Mouse (Mus musculus) cerebellum, adult 2 months (tissue): Measurements from ENCODE around the gene Abhd14b. TPM values are rescaled to one million over a fixed set of nuclear protein-coding genes. Genes with fewer than 3 reads are reported as not detected.

ENCODE experiments used
- DNase-seq, 2 experiments: peaks; one replicate each; pipeline ENCODE4 v3.0.0; 2021
- H3K27ac ChIP-seq: fragments of 200-500 bp; 2 replicates; pipeline ENCODE4 v1.5.1; 2012; ENCODE audit warnings: low read length, control low read depth, inconsistent platforms; ENCODE audit not compliant: insufficient read depth
- H3K27me3 ChIP-seq: fragments of 200-500 bp; 2 replicates; pipeline ENCODE4 v1.6.1; 2012; ENCODE audit warnings: inconsistent platforms, mild to moderate bottlenecking, low read length, moderate library complexity; ENCODE audit not compliant: control insufficient read depth, insufficient read depth
- H3K4me1 ChIP-seq: fragments of 200-500 bp; 2 replicates; pipeline ENCODE4 v1.6.1; 2011; ENCODE audit warnings: low read length; ENCODE audit not compliant: control insufficient read depth, insufficient read depth
- H3K4me3 ChIP-seq: fragments of 200-500 bp; replicated peaks from 2 replicates; pipeline ENCODE3; 2011; ENCODE audit warnings: mild to moderate bottlenecking, low read depth, low read length, control low read depth; ENCODE audit not compliant: insufficient read depth
- CTCF ChIP-seq: fragments of 200-500 bp; IDR thresholded peaks from 2 replicates; pipeline ENCODE4 v1.5.1; 2011; ENCODE audit warnings: low read depth, mild to moderate bottlenecking, control low read depth, low read length, moderate library complexity, borderline replicate concordance; ENCODE audit not compliant: insufficient read depth
- POLR2A ChIP-seq: fragments of 200-500 bp; IDR thresholded peaks from 2 replicates; pipeline ENCODE4 v1.6.1; 2011; ENCODE audit warnings: low read length, control low read depth, borderline replicate concordance; ENCODE audit not compliant: insufficient read depth
- WGBS: fragments of 180-500 bp; shearing (Covaris S2); methylation state at CpG from one replicate; pipeline ENCODE4 v1.1.7; 2018; 5-methylcytosine and 5-hydroxymethylcytosine counted together
- polyA plus RNA-seq: library from polyadenylated mRNA; depleted of rRNA; stranded (reverse); fragments of >200 nt; gene quantifications from 2 replicates; pipeline ENCODE4 v1.2.3, GENCODE M21; 2012

The Abhd14b gene
- polyA plus RNA-seq, 1 experiment = 59.7 TPM

DNA sequence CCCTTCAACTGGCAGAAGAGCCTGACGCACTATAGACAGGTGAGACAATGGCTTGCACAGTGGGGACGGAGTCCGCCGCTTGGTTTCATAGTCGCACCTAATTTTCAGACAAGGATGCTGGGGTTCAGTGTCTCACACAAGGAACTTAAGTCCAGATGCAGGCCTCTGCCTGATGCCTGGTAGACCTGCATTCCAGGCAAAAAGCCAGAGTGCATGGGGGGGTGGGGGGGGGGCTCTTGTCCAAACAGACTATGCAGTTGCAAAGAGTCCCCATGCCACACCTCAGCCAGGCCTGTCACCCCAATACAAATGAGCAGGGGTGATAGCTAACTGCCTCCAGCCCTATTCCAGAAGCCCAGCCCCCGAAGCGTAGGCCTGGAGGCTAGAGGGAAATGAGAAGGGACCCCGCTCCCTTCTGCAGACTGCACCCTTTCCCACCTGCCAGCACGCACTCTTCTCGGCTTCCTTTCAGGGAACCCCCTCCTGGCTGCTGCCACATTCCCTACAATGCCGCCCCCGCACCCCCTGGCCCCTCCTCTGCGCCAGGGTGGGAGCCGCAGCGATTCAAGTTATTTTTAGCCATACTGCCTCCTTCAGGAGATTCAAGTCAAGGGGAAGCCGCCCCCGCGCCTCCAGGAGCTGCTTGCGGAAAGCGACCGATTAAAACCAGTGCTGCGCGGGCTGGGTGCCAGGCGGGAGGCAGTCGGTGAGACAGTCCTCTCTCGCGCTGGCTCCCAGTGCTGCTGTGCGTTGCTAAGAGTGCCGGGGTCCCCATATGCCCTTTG is 29.2 kb upstream of the Abhd14b start:
- no peaks in the 10 kb centered on the region for H3K27me3 ChIP-seq
- H3K4me1 ChIP-seq = peaks cover 4% of the 10 kb centered on the region; the same call in 1 of the 2 replicates
- 19% methylated on average over 29 of the region's 29 CpGs for WGBS
- DNase-seq = peak; percentile 82 to 83
- no peak overlapping the region for H3K27ac ChIP-seq
- peak overlapping the region; percentile 23 for H3K4me3 ChIP-seq
- TF ChIP-seq POLR2A (no peak), CTCF (no peak)

DNA sequence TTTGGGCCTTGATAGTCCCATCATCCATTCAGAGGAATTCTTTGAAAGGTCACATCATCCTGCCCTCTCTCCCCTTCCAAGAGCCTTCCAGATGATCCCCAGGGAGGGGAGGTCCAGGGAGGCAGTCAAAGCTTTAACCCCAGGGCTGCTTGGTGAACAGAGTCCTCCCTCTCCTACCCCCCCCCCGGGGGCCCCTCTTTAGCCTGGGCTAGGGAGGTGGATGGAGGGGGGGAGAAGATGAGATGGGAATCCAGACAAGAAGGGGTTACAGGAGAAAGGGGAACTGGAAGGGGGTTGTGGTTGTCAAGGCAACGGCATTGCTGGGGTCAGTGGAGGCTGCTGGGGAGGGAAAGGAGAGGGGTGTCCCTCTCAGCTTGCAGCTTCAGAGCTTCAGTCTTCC is 26.7 kb upstream of the Abhd14b start:
- DNase-seq = no peak
- no peaks in the 10 kb centered on the region for H3K27me3 ChIP-seq
- WGBS = 13% methylated on average over 2 of the region's 2 CpGs
- no peak overlapping the region for H3K4me3 ChIP-seq
- TF ChIP-seq CTCF (no peak), POLR2A (no peak)
- no peak overlapping the region for H3K27ac ChIP-seq
- peaks cover 4% of the 10 kb centered on the region; the same call in 1 of the 2 replicates for H3K4me1 ChIP-seq

DNA sequence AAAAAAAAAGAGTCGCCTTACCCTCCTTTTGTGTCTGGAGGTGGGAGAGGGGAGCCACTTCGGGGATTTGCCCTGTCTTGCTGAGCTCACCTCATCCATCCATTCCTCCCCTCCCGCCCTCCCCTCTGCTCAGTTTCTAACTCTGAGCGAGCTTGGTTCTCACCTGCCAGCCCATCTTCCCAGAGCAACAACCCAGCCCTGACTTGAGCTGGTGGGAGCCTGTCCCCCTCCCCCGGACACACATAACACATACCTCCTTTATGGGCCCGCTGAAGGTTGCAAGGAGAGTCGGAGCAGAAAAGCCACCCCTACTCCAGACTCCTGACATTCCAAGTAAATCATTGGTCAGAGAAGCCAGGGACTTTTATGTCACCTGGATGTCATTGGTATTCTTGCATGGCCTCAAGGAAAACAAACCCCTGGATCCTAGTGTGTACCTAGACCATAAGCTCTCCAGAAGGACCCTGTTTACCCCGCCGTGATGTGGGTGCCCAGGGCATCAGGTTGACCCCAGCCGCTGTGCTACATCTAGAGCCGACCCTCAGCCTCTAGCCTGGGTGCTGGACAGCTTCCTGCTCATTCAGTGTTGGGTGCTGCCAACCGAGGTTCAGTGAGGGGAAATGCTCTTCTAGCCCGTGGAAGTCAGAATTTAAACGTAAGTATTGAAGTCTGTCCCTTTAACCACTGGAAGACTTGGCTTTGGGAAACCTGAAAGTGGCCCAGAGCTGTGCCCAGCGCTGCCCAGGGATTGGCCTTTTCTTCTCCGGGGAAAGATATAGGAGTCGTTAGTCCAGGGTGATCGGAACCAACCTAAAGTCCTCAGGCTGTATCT is 26.0 kb upstream of the Abhd14b start:
- Histone ChIP-seq H3K27ac (no peak overlapping the region), H3K27me3 (no peaks in the 10 kb centered on the region), H3K4me3 (peak overlapping the region; percentile 28), H3K4me1 (peaks cover 4% of the 10 kb centered on the region; the same call in 1 of the 2 replicates)
- DNase-seq = no peak
- no peak for TF ChIP-seq CTCF
- TF ChIP-seq POLR2A = no peak
- 27% methylated on average over 18 of the region's 18 CpGs for whole genome bisulfite sequencing

DNA sequence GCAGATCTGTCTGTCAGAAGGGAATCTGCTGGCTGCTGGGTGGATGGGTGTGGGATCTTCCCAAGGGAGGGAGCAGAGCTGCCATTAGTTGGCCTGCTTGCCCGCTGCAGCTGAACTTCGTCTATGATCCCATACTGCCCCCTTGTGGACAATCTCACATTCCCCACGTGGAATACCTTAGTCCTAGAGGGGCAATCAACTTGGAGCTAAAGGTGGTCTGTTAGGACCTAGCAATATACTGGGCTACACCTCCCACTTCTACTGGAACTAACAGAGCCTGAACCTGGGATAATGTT is 25.4 kb upstream of the Abhd14b start:
- no peak overlapping the region for H3K27ac ChIP-seq
- peaks cover 4% of the 10 kb centered on the region; the same call in 1 of the 2 replicates for H3K4me1 ChIP-seq
- TF ChIP-seq CTCF (peak; percentile 94), POLR2A (no peak)
- WGBS = 0% methylated on average over 3 of the region's 3 CpGs
- peak; percentile 80 to 85 for DNase-seq
- H3K4me3 ChIP-seq = peak overlapping the region; percentile 28
- H3K27me3 ChIP-seq = no peaks in the 10 kb centered on the region

DNA sequence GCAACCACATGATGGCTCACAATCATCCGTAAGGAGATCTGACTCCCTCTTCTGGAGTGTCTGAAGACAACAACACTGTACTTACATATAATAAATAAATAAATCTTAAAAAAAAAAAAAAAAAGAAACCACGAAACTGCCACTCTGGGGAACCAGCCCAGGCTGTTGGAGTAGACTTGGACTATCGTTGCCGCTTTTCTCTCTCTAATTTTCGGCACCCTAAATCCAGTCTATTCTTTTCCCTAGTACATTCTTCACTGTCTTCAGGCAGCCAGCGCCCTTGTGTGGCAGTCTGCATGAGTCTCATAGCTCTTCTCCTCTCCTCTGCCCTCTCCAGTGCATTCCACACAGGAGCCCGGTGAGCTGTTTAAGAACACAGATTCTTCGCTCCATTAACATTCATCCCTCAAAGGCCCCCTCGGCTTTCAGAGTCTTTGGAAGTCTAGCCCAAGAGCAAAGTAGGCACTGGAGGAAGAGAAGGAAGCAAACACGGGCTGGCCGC is 18.5 kb upstream of the Abhd14b start:
- Histone ChIP-seq H3K27ac (peak overlapping the region; percentile 87), H3K27me3 (no peaks in the 10 kb centered on the region), H3K4me1 (no peaks in the 10 kb centered on the region; the same call in 1 of the 2 replicates), H3K4me3 (peak overlapping the region; percentile 98)
- no peak for DNase-seq
- no peak for TF ChIP-seq POLR2A
- no peak for TF ChIP-seq CTCF
- WGBS = under 1% methylated on average over 11 of the region's 11 CpGs

DNA sequence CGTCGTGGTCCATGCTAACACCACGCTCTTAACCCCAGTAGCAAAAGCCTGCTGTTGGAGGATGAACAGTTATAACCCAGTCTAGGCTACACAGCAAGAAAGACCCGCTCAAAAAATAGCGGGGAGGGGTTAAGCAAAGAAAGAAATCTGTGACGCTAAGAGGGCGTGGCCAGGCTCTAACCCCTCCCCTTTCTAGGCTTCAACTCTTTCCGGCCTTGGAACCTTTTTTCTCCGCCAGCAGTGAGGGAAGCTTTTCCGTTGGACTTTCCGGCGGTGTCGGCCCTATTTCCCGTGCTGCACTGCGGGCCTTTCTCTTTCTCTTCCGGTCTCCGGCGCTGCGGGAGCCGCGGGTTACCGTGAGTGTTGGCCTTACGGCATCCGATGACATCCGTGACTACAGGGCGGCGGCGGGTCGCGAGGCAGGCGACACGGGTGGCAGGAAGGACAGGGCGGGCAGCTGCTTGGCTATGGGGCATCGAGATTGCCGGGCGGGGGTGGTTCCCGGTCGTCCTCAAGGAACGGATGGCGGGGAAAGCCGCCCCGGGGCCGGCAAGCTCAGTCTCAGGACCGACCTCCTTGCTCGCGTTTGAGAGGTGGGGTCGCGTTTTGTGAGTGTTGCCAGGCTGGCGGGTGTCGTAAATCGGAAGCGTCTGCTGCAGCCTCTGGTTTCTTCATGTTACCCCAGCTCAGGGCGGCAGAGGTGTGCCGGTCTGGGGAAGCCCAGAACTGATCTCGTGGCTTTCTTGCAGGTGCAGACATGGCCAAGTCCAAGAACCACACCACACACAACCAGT is 17.8 kb upstream of the Abhd14b start, which contains the start of gene Rpl29:
Gene Rpl29, plus strand, starts transcription at position 234 of the 794 bp plus-strand sequence.
- peak within 1 kb of the TSS; percentile 98 for H3K4me3 ChIP-seq
- under 1% methylated on average over 55 of the region's 55 CpGs for WGBS
- no peaks in the 10 kb centered on the region for H3K27me3 ChIP-seq
- DNase-seq = peak; percentile 94 to 97
- TF ChIP-seq CTCF = no peak
- TF ChIP-seq POLR2A = peak; percentile 73
- H3K27ac ChIP-seq = peak within 1 kb of the TSS; percentile 87
- no peaks in the 10 kb centered on the region; the same call in 1 of the 2 replicates for H3K4me1 ChIP-seq

DNA sequence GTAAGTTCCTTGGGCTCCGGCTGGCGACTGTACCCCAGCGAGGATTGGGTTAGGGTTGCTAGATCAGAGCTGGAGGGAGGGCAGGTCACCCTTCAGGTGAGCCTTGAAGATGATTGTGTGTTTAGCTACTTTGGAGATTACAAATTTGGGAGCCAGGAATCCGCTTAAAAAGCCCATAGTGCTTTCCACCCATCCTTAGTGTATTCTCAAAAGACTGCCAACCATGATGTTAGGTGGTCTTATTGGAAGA is 17.3 kb upstream of the Abhd14b start:
- 0% methylated on average over 4 of the region's 4 CpGs for WGBS
- no peak overlapping the region for H3K27ac ChIP-seq
- no peak for TF ChIP-seq CTCF
- no peak for TF ChIP-seq POLR2A

More for the DNA sequence above, 17.3 kb upstream of the Abhd14b start:
- H3K4me3 ChIP-seq = peak overlapping the region; percentile 98
- no peaks in the 10 kb centered on the region for H3K27me3 ChIP-seq
- H3K4me1 ChIP-seq = no peaks in the 10 kb centered on the region; the same call in 1 of the 2 replicates
- no peak for DNase-seq
